Mouse (Mus musculus) midbrain, embryonic 16.5 days (tissue): ENCODE measurements around the gene Tbc1d8. TPM values are rescaled to one million over a fixed set of nuclear protein-coding genes. Genes with fewer than 3 reads are reported as not detected.

Experiments used
- ATAC-seq: fragments of 200-750 bp; cut with Nextera tagmentation; 2 replicates; pipeline ENCODE4 v1.8.0; 2017; ENCODE audit warnings: moderate TSS enrichment
- H3K27ac ChIP-seq: fragments of 300-500 bp; sonication (generic); 2 replicates; pipeline ENCODE4 v1.5.1; 2014; ENCODE audit warnings: mild to moderate bottlenecking, low read length, mixed read lengths
- H3K27me3 ChIP-seq: fragments of 300-500 bp; sonication (generic); 2 replicates; pipeline ENCODE4 v1.6.1; 2014; ENCODE audit warnings: low read depth, low read length, mixed read lengths; ENCODE audit not compliant: control insufficient read depth, insufficient read depth
- H3K36me3 ChIP-seq: fragments of 300-500 bp; sonication (generic); 2 replicates; pipeline ENCODE4 v1.6.1; 2014; ENCODE audit warnings: mild to moderate bottlenecking, low read length, moderate library complexity, mixed read lengths; ENCODE audit not compliant: control insufficient read depth, insufficient read depth
- H3K4me1 ChIP-seq: fragments of 300-500 bp; sonication (generic); 2 replicates; pipeline ENCODE4 v1.6.1; 2014; ENCODE audit warnings: mild to moderate bottlenecking, low read length, mixed read lengths; ENCODE audit not compliant: control insufficient read depth, insufficient read depth
- H3K4me2 ChIP-seq: fragments of 300-500 bp; sonication (generic); 2 replicates; pipeline ENCODE4 v1.6.1; 2014; ENCODE audit warnings: mild to moderate bottlenecking, low read length, mixed read lengths
- H3K4me3 ChIP-seq: fragments of 300-500 bp; sonication (generic); 2 replicates; pipeline ENCODE4 v1.5.1; 2014; ENCODE audit warnings: low read depth, mild to moderate bottlenecking, low read length, moderate library complexity, mixed read lengths
- H3K9ac ChIP-seq: fragments of 300-500 bp; sonication (generic); 2 replicates; pipeline ENCODE4 v1.6.1; 2014; ENCODE audit warnings: low read depth, low read length, mixed read lengths
- H3K9me3 ChIP-seq: fragments of 300-500 bp; sonication (generic); replicated peaks from 2 replicates; pipeline ENCODE4 v1.6.1; 2014; ENCODE audit warnings: mild to moderate bottlenecking, low read length, mixed read lengths; ENCODE audit not compliant: control insufficient read depth, poor library complexity, severe bottlenecking
- WGBS: fragments of 180-500 bp; shearing (Covaris S2); extraction: QIAGEN DNeasy Blood & Tissue Kit; methylation state at CpG from one replicate; pipeline ENCODE4 v1.1.7; 2014; 5-methylcytosine and 5-hydroxymethylcytosine counted together
- polyA plus RNA-seq: library from polyadenylated mRNA; unstranded; fragments of >200 nt; fragmentation: Nextera tagmentation; extraction: Ambion mirVana; gene quantifications from 2 replicates; pipeline ENCODE4 v1.2.1, GENCODE M21; 2015

The Tbc1d8 gene
- polyA plus RNA-seq, 1 experiment from 2014 or later = 12.6 TPM

DNA sequence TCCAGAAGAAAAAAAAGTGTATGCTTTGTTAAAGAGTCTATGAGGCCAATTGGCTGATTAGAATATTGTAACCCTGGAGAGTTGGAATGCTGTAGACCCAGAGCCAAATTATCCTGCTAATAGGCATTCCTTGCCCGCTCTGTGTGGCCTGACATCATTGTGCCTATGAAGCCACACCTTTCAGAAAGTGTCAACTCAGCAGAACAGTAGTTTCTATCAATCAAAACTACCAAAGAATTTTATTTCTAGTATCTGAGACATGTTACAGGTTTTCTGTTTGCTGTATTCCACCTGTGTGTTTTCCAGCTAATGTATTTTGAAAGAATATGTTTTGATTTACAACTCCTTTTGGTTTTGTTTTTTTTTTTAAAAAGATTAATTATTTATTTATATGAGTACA lies 33.6 kb upstream of the Tbc1d8 start:
- WGBS = 77% methylated on average over 1 of the region's 1 CpGs
- H3K36me3 ChIP-seq = no peaks in the 10 kb centered on the region
- H3K4me2 ChIP-seq = no peak overlapping the region
- H3K27me3 ChIP-seq = no peaks in the 10 kb centered on the region
- H3K4me1 ChIP-seq = no peaks in the 10 kb centered on the region
- H3K9me3 ChIP-seq = no peaks in the 10 kb centered on the region
- H3K4me3 ChIP-seq = no peak overlapping the region
- no peak for ATAC-seq
- H3K27ac ChIP-seq = no peak overlapping the region
- H3K9ac ChIP-seq = no peak overlapping the region

DNA sequence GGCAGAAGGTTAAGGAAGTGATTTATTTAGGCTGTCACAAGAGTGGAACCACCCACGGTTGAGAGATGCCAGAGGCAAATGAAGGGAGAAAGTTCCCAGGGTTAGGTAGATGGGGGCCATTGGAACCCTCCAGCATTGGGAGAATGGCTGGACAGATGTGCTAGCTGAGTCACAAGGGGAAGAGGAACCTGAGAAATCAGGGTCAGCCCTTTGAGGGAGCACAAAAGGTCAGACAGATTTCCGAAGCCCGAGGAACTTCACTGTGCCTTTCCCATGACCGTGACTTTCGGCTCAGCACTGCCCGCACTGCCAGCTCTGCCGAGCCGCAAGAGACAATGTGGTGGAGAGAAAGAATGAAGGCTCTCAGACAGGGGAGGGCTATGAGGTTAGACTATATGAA lies 33.2 kb upstream of the Tbc1d8 start:
- Histone ChIP-seq H3K4me1 (no peaks in the 10 kb centered on the region), H3K4me3 (no peak overlapping the region), H3K36me3 (no peaks in the 10 kb centered on the region), H3K9me3 (no peaks in the 10 kb centered on the region), H3K27me3 (no peaks in the 10 kb centered on the region), H3K9ac (no peak overlapping the region), H3K4me2 (no peak overlapping the region), H3K27ac (no peak overlapping the region)
- WGBS = 89% methylated on average over 8 of the region's 8 CpGs
- ATAC-seq = no peak

- H3K27ac ChIP-seq = no peak overlapping the region
- WGBS = 82% methylated on average over 9 of the region's 9 CpGs
- no peak overlapping the region for H3K4me2 ChIP-seq
- H3K9me3 ChIP-seq = no peaks in the 10 kb centered on the region
- H3K36me3 ChIP-seq = no peaks in the 10 kb centered on the region
- H3K4me3 ChIP-seq = no peak overlapping the region
- ATAC-seq = no peak
- H3K27me3 ChIP-seq = no peaks in the 10 kb centered on the region
- no peak overlapping the region for H3K9ac ChIP-seq
- H3K4me1 ChIP-seq = no peaks in the 10 kb centered on the region
Measured at GRCm38 (mm10) chr1:39505600-39505999, 27.0 kb upstream of the Tbc1d8 start.

DNA sequence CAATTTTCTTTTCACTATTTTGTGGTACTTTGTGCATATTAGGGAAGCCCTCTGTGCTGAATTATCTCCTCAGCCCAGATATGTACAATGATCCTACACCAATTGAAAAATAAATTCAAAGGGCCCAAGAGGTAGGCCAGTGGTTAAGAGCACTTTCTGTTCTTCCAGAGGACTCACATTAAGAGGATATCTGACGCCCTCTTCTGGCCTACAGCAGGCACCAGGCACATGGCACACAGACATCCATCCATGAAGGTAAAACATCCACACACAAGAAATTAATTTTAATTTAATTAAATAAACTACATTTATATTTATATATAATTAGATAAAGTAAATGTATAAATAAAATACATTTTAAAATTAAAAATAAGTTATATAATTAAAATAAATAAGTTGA lies 25.7 kb upstream of the Tbc1d8 start:
- no peak for ATAC-seq
- Histone ChIP-seq H3K4me3 (no peak overlapping the region), H3K9me3 (no peaks in the 10 kb centered on the region), H3K27ac (no peak overlapping the region), H3K36me3 (no peaks in the 10 kb centered on the region), H3K4me2 (no peak overlapping the region), H3K4me1 (no peaks in the 10 kb centered on the region), H3K9ac (no peak overlapping the region), H3K27me3 (no peaks in the 10 kb centered on the region)
- 9% methylated on average over 1 of the region's 1 CpGs for WGBS

GRCm38 (mm10) chr1:39502817-39503633 lies 24.5 kb upstream of the Tbc1d8 start:
- Histone ChIP-seq H3K4me2 (no peak overlapping the region), H3K9ac (no peak overlapping the region), H3K27me3 (no peaks in the 10 kb centered on the region), H3K9me3 (no peaks in the 10 kb centered on the region), H3K4me3 (no peak overlapping the region), H3K36me3 (no peaks in the 10 kb centered on the region), H3K4me1 (no peaks in the 10 kb centered on the region), H3K27ac (no peak overlapping the region)
- WGBS = 83% methylated on average over 17 of the region's 17 CpGs
- ATAC-seq = no peak

DNA sequence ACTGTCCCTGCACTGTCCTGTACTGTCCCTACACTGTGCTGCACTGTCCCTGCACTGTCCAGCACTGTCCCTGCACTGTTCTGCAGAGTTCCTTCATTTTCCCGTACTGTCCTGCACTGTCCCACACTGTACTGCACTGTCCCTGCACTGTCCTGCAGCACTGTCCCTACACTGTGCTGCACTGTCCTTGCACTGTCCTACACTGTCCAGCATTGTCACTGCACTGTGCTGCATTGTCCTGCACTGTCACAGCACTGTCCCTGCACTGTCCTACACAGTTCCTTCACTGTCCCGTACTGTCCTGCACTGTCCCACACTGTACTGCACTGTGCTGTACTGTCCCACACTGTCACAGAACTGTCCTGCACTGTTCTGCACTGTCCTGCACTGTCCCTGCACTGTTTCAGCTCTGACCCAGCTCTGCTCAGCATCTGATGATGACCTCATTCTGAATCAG lies 21.0 kb upstream of the Tbc1d8 start:
- H3K4me1 ChIP-seq = no peaks in the 10 kb centered on the region
- peak; percentile 62; the same call in 1 of the 2 replicates for ATAC-seq
- no peaks in the 10 kb centered on the region for H3K36me3 ChIP-seq
- no peak overlapping the region for H3K4me2 ChIP-seq
- peaks cover 8% of the 10 kb centered on the region for H3K9me3 ChIP-seq
- 80% methylated on average over 2 of the region's 2 CpGs for WGBS
- H3K27ac ChIP-seq = no peak overlapping the region
- H3K9ac ChIP-seq = no peak overlapping the region
- no peak overlapping the region for H3K4me3 ChIP-seq
- no peaks in the 10 kb centered on the region for H3K27me3 ChIP-seq

DNA sequence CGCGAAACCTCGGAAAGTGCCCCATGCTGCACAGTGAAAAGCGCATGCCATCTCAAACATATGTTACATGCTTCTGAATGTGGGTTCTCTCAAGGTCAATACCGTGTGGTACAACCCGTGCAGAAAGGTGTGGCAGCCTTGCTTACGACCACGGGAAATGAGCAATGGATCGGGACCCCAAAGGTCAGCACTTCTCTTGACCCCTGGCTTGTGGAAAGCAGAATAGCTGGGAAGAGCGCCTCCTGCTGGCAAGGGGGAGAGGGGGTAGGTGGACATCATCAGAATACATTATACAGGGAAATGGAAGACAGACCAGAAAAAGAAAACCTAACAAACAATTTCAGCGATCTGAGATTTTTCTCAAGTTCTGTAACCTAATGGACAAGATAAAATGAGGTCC lies 19.2 kb upstream of the Tbc1d8 start:
- H3K4me3 ChIP-seq = no peak overlapping the region
- H3K9ac ChIP-seq = no peak overlapping the region
- no peaks in the 10 kb centered on the region for H3K27me3 ChIP-seq
- no peak for ATAC-seq
- no peak overlapping the region for H3K27ac ChIP-seq
- H3K4me1 ChIP-seq = no peaks in the 10 kb centered on the region
- H3K9me3 ChIP-seq = peaks cover 11% of the 10 kb centered on the region
- 89% methylated on average over 11 of the region's 11 CpGs for WGBS
- no peak overlapping the region for H3K4me2 ChIP-seq
- H3K36me3 ChIP-seq = no peaks in the 10 kb centered on the region

- WGBS = 95% methylated on average over 4 of the region's 4 CpGs
- Histone ChIP-seq H3K27ac (no peak overlapping the region), H3K36me3 (no peaks in the 10 kb centered on the region), H3K9me3 (peaks cover 11% of the 10 kb centered on the region), H3K27me3 (no peaks in the 10 kb centered on the region), H3K4me1 (no peaks in the 10 kb centered on the region), H3K4me3 (no peak overlapping the region), H3K9ac (no peak overlapping the region), H3K4me2 (no peak overlapping the region)
- no peak for ATAC-seq
Measured at GRCm38 (mm10) chr1:39496995-39497394, 18.4 kb upstream of the Tbc1d8 start.

- Histone ChIP-seq H3K4me3 (no peak overlapping the region), H3K27ac (no peak overlapping the region), H3K36me3 (no peaks in the 10 kb centered on the region), H3K9ac (no peak overlapping the region), H3K4me1 (no peaks in the 10 kb centered on the region), H3K9me3 (peaks cover 11% of the 10 kb centered on the region), H3K4me2 (no peak overlapping the region), H3K27me3 (no peaks in the 10 kb centered on the region)
- no peak for ATAC-seq
- WGBS = 85% methylated on average over 3 of the region's 3 CpGs
Measured at GRCm38 (mm10) chr1:39493664-39494063, 15.1 kb upstream of the Tbc1d8 start.
